Comparison of ENCODE assay signal across 8 mouse cellular contexts in the genomic region with DNA sequence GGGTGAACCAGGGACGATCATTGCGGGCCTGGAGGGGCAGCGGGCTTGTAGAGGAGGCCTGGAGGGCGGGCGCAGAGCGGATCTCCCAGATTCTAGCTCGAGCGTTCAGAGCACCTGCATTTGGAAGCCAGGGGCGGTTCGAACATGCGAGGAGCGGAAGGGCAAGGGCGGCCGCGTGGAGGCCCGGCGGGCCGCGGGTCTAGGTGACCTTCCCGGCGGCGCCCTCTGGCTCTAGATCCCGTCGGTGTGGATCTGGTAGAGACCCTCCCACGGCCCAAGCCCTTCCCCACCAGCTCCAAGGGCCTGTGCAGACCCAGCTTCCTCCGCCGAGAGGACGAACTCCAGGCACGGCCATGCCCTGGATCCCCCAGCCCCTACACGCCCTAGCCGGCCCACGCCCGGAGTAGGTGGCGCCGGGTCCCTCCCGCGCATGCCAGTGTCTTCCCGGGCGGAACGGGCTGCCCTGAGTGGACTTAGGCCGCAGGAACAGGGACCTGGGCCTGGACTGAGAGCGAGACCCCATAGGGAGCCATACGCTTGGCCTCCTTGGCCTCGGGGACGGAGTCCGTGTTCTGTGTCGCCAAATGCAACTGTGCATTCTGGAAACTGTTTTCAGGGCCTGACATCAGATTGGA. TPM values are rescaled to one million over a fixed set of nuclear protein-coding genes. Genes with fewer than 3 reads are reported as not detected.
A peak's percentile ranks its signal among the peaks of the same experiment; 100 is the strongest.
DNase-seq lines count a peak whose midpoint lies in the region; TF ChIP-seq lines count a peak whose summit lies in the region.

No protein-coding gene starts in this region.

- TF ChIP-seq POLR2A in lung, adult 2 months (IDR thresholded peaks at IDR 0.05; ENCODE audit: borderline replicate concordance, extremely low read depth, low read depth, low read length) = no peak

- under 1% methylated on average over 36 of the region's 47 CpGs for WGBS in lung, adult 2 months

- TF ChIP-seq CTCF in lung, adult 2 months (IDR thresholded peaks at IDR 0.05; ENCODE audit: insufficient read depth, low read length) = no peak

- H3K4me3 ChIP-seq in lung, adult 2 months (replicated peaks; ENCODE audit: extremely low read depth, low read depth, low read length) = peak overlapping the region; percentile 99

- peak; percentile 46 for DNase-seq in right cerebral cortex, adult 18-20 months
- DNase-seq in right cerebral cortex, postnatal 25 days = no peak
- peak; percentile 41 for DNase-seq in brain, adult 2 months (ENCODE audit: low read depth, low spot score)
- DNase-seq in heart, adult 9 months (ENCODE audit: low spot score in 2 of 2) = peak; percentile 50 to 54
- peak; percentile 90 for DNase-seq in kidney, adult 8-10 months
- DNase-seq in lung, adult 2 months = no peak
- peak; percentile 56 for DNase-seq in ovary, postnatal 10 days (ENCODE audit: low spot score)
- no peak for DNase-seq in layer of hippocampus, adult 8-10 months (ENCODE audit: low spot score in 2 of 2)

- peaks cover 18% of the 10 kb centered on the region; the same call in 1 of the 2 replicates for H3K4me1 ChIP-seq in lung, adult 2 months (ENCODE audit: control insufficient read depth, insufficient read depth, low read length)

RNA-seq across cellular contexts. Expression of a gene that starts 0.7 kb away (rescaled TPM):
- 34.1 and 65.1 TPM in 2 replicates for polyA plus RNA-seq in lung, adult 2 months (2012; rRNA removed)
- 100 to 1,000 TPM; 508 to 527 (median 523) TPM for total RNA-seq in layer of hippocampus, adult 8-10 months (2022)

RNA-seq across cellular contexts. Expression of a gene that starts 34.8 kb away (rescaled TPM):
- polyA plus RNA-seq in lung, adult 2 months (2012; rRNA removed) = 160 and 194 TPM in 2 replicates
- total RNA-seq in layer of hippocampus, adult 8-10 months (2022) = 10 to 100 TPM; 58.9 to 64.5 (median 63.9) TPM

Comparison
In these comparisons a context has a peak if more than half of its experiments do, and no peak if none do; other contexts are left out.
1. DNase-seq: peak in right cerebral cortex, adult 18-20 months (single experiment), brain, adult 2 months (single experiment), heart, adult 9 months (2 of 2), kidney, adult 8-10 months (2 of 2) and ovary, postnatal 10 days (single experiment); none in right cerebral cortex, postnatal 25 days (single experiment), lung, adult 2 months (single experiment) and layer of hippocampus, adult 8-10 months (0 of 2).